Comparison of ENCODE assay signal across 8 mouse cellular contexts in the genomic region with DNA sequence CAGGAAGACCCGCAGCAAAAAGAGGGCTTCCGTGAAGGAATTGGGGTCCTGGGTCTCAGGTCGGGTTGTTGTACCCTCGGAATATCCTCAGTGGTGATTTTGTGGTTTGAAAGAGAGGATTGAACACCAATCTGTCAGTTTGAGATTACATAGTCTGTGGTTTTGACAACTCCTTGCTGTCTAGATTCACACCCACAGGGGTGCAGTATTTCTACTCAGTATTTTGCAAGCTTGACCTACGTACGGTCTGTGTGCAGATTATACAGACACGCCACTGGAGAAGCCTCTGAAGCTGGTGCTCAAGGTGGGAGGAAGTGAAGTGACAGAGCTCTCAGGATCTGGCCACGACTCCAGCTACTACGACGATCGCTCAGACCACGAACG. TPM values are rescaled to one million over a fixed set of nuclear protein-coding genes. Genes with fewer than 3 reads are reported as not detected.
A peak's percentile ranks its signal among the peaks of the same experiment; 100 is the strongest.
DNase-seq lines count a peak whose midpoint lies in the region; ATAC-seq and TF ChIP-seq lines count a peak whose summit lies in the region.

No protein-coding gene starts in this region.

- H3K36me3 ChIP-seq in heart, embryonic 15.5 days = peaks cover 47% of the 10 kb centered on the region
- peaks cover 11 to 12% of the 10 kb centered on the region in 2 experiments for H3K36me3 ChIP-seq in MEL (ENCODE audit: control insufficient read depth in 1 of 2, insufficient read depth in 2 of 2, low read length in 2 of 2)
- peaks cover 51% of the 10 kb centered on the region for H3K36me3 ChIP-seq in forebrain, embryonic 13.5 days (ENCODE audit: poor library complexity, severe bottlenecking)
- peaks cover 42% of the 10 kb centered on the region for H3K36me3 ChIP-seq in liver, embryonic 15.5 days (replicated peaks)
- peaks cover 12% of the 10 kb centered on the region for H3K36me3 ChIP-seq in stomach, postnatal 0 days (ENCODE audit: control insufficient read depth, insufficient read depth, low read length)

- WGBS in heart, embryonic 15.5 days = 31% methylated on average over 13 of the region's 13 CpGs
- WGBS in forebrain, embryonic 13.5 days = 47% methylated on average over 13 of the region's 13 CpGs
- WGBS in liver, embryonic 15.5 days (ENCODE audit: insufficient replicate concordance) = 6% methylated on average over 13 of the region's 13 CpGs
- 22% methylated on average over 13 of the region's 13 CpGs for WGBS in stomach, postnatal 0 days

- no peak for TF ChIP-seq CTCF in MEL (IDR thresholded peaks at IDR 0.05 in 2 of 3, conservative IDR thresholded peaks at IDR 0.05 in 1 of 3; ENCODE audit: control insufficient read depth in 1 of 3, insufficient read depth in 1 of 3, low read depth in 2 of 3, low read length in 3 of 3, poor library complexity in 1 of 3, severe bottlenecking in 1 of 3)
- 0 out of 2 replicates have a peak, but pooled peaks have one; percentile 6 for TF ChIP-seq CTCF in stomach, postnatal 0 days (IDR thresholded peaks at IDR 0.05; ENCODE audit: low read depth)

- H3K9ac ChIP-seq in heart, embryonic 15.5 days = peak overlapping the region; percentile 72
- H3K9ac ChIP-seq in MEL (ENCODE audit: control insufficient read depth, low read depth, low read length, poor library complexity, severe bottlenecking) = peak overlapping the region; percentile 94
- peak overlapping the region; percentile 76 for H3K9ac ChIP-seq in forebrain, embryonic 13.5 days
- H3K9ac ChIP-seq in liver, embryonic 15.5 days = peak overlapping the region; percentile 86
- H3K9ac ChIP-seq in stomach, postnatal 0 days (ENCODE audit: low read length) = peak overlapping the region; percentile 86

- TF ChIP-seq RAD21 in MEL (IDR thresholded peaks at IDR 0.05; ENCODE audit: low read depth, low read length) = no peak

- ATAC-seq in heart, embryonic 15.5 days (replicated peaks; ENCODE audit: insufficient number of reproducible peaks, insufficient read depth, low FRiP score, low read depth) = no peak
- ATAC-seq in forebrain, embryonic 13.5 days = peak; percentile 3; the same call in 1 of the 2 replicates
- no peak for ATAC-seq in liver, embryonic 15.5 days (ENCODE audit: insufficient read depth)
- no peak for ATAC-seq in stomach, postnatal 0 days (ENCODE audit: low FRiP score, low TSS enrichment)

- peak in 1 of 2 experiments; percentile 43; a peak in 2 of 4 replicates for TF ChIP-seq EP300 in MEL (IDR thresholded peaks at IDR 0.05; ENCODE audit: low read depth in 1 of 2, low read length in 2 of 2)
- no peak for TF ChIP-seq EP300 in stomach, postnatal 0 days (optimal IDR thresholded peaks at IDR 0.05)

- peak overlapping the region; percentile 90 for H3K4me3 ChIP-seq in heart, embryonic 15.5 days
- H3K4me3 ChIP-seq in MEL (ENCODE audit: control insufficient read depth in 1 of 2, insufficient read depth in 1 of 2, low read depth in 2 of 2, low read length in 2 of 2) = peak overlapping the region; percentile 91 to 99
- H3K4me3 ChIP-seq in forebrain, embryonic 13.5 days = peak overlapping the region; percentile 75
- peak overlapping the region; percentile 90 for H3K4me3 ChIP-seq in liver, embryonic 15.5 days (replicated peaks)
- H3K4me3 ChIP-seq in stomach, postnatal 0 days (ENCODE audit: low read depth, low read length) = peak overlapping the region; percentile 74

- intact Hi-C loops in heart, postnatal 25 days (cut with DNase I) = no loop called here

- H3K4me2 ChIP-seq in heart, embryonic 15.5 days = peak overlapping the region; percentile 85
- H3K4me2 ChIP-seq in forebrain, embryonic 13.5 days = peak overlapping the region; percentile 81
- peak overlapping the region; percentile 90 for H3K4me2 ChIP-seq in liver, embryonic 15.5 days
- H3K4me2 ChIP-seq in stomach, postnatal 0 days (replicated peaks; ENCODE audit: low read depth) = peak overlapping the region; percentile 84

- H3K27me3 ChIP-seq in heart, embryonic 15.5 days = no peaks in the 10 kb centered on the region
- no peaks in the 10 kb centered on the region for H3K27me3 ChIP-seq in MEL (ENCODE audit: control insufficient read depth in 1 of 2, insufficient read depth in 2 of 2, low read length in 2 of 2)
- H3K27me3 ChIP-seq in forebrain, embryonic 13.5 days = no peaks in the 10 kb centered on the region
- H3K27me3 ChIP-seq in liver, embryonic 15.5 days = no peaks in the 10 kb centered on the region
- no peaks in the 10 kb centered on the region for H3K27me3 ChIP-seq in stomach, postnatal 0 days (ENCODE audit: control insufficient read depth, insufficient read depth, low read length)

- H3K27ac ChIP-seq in heart, embryonic 15.5 days = peak overlapping the region; percentile 80
- peak overlapping the region; percentile 98 for H3K27ac ChIP-seq in MEL (ENCODE audit: control insufficient read depth, low read depth, low read length)
- H3K27ac ChIP-seq in forebrain, embryonic 13.5 days = peak overlapping the region; percentile 79; the same call in 1 of the 2 replicates
- H3K27ac ChIP-seq in liver, embryonic 15.5 days (replicated peaks) = peak overlapping the region; percentile 98
- H3K27ac ChIP-seq in stomach, postnatal 0 days (replicated peaks) = peak overlapping the region; percentile 92

- no peak for TF ChIP-seq POLR2A in MEL (IDR thresholded peaks at IDR 0.05; ENCODE audit: control insufficient read depth in 1 of 2, insufficient read depth in 1 of 2, low read depth in 1 of 2, low read length in 2 of 2, poor library complexity in 1 of 2)

- peaks cover 16% of the 10 kb centered on the region for H3K4me1 ChIP-seq in heart, embryonic 15.5 days (replicated peaks)
- peaks cover 0 to 10% of the 10 kb centered on the region in 2 experiments; a peak in 3 of 4 replicates for H3K4me1 ChIP-seq in MEL (ENCODE audit: control insufficient read depth in 1 of 2, insufficient read depth in 2 of 2, low read length in 2 of 2)
- H3K4me1 ChIP-seq in forebrain, embryonic 13.5 days = peaks cover 17% of the 10 kb centered on the region
- H3K4me1 ChIP-seq in liver, embryonic 15.5 days (replicated peaks) = peaks cover 28% of the 10 kb centered on the region
- peaks cover 4% of the 10 kb centered on the region; the same call in 1 of the 2 replicates for H3K4me1 ChIP-seq in stomach, postnatal 0 days (replicated peaks; ENCODE audit: control insufficient read depth, insufficient read depth)

- H3K79me2 ChIP-seq in MEL (ENCODE audit: control insufficient read depth, insufficient read depth, low read length, poor library complexity) = peaks cover 13% of the 10 kb centered on the region

- no peaks in the 10 kb centered on the region for H3K9me3 ChIP-seq in heart, embryonic 15.5 days (replicated peaks)
- H3K9me3 ChIP-seq in MEL (replicated peaks; ENCODE audit: insufficient read depth, low read length) = no peaks in the 10 kb centered on the region
- H3K9me3 ChIP-seq in forebrain, embryonic 13.5 days (replicated peaks) = no peaks in the 10 kb centered on the region
- no peaks in the 10 kb centered on the region for H3K9me3 ChIP-seq in liver, embryonic 15.5 days (replicated peaks)
- no peaks in the 10 kb centered on the region for H3K9me3 ChIP-seq in stomach, postnatal 0 days (ENCODE audit: control insufficient read depth, low read length)

- no peak for DNase-seq in heart, postnatal 25 days (ENCODE audit: low spot score)
- no peak for DNase-seq in MEL (ENCODE audit: low read depth, low spot score)
- no peak for DNase-seq in stomach, postnatal 0 days (ENCODE audit: low spot score)
- no peak for DNase-seq in cerebellum, postnatal 4 days (ENCODE audit: low spot score in 2 of 2)
- DNase-seq in layer of hippocampus, adult 11-12 months (ENCODE audit: low spot score) = no peak

TF ChIP-seq in MEL, 35 proteins besides CTCF, POLR2A, EP300 and RAD21 (continues in another document):
- TF ChIP-seq TCF12 (IDR thresholded peaks at IDR 0.05; ENCODE audit: low read depth, low read length) (0 out of 2 replicates have a peak, but pooled peaks have one; percentile 20), GATA1 (IDR thresholded peaks at IDR 0.05; ENCODE audit: low read depth, low read length) (peak; percentile 40; the same call in 1 of the 2 replicates), KAT2A (conservative IDR thresholded peaks at IDR 0.05; ENCODE audit: low read depth, low read length) (no peak), ZC3H11A (IDR thresholded peaks at IDR 0.05; ENCODE audit: low read depth, low read length) (no peak), POLR2AphosphoS2 (IDR thresholded peaks at IDR 0.05; ENCODE audit: low read length) (no peak), SIN3A (IDR thresholded peaks at IDR 0.05; ENCODE audit: low read length) (no peak), ELF1 (IDR thresholded peaks at IDR 0.05; ENCODE audit: low read depth, low read length) (no peak)

RNA-seq across cellular contexts. Expression of a gene that starts 0.6 kb away (rescaled TPM):
- 37.0 and 37.5 TPM in 2 replicates for polyA plus RNA-seq in heart, embryonic 15.5 days (2015; fragmentation: Nextera tagmentation; extraction: Ambion mirVana)
- total RNA-seq in heart, postnatal 25 days (2021) = 10 to 100 TPM; 22.9 to 23.9 TPM
- 19.0 and 21.4 TPM in 2 replicates for total RNA-seq in MEL (2012; rRNA removed)
- polyA plus RNA-seq in MEL (2012; ENCODE audit: insufficient read depth in 1 of 2, insufficient read length in 2 of 2, low read depth in 1 of 2, low replicate concordance in 2 of 2, missing spikeins in 1 of 2) = 10 to 100 TPM in 1 of 2 experiments, not detected in 1; 29.2 TPM
- polyA plus RNA-seq in forebrain, embryonic 13.5 days (2015; fragmentation: Nextera tagmentation; extraction: Ambion mirVana) = 87.9 and 89.7 TPM in 2 replicates
- polyA plus RNA-seq in liver, embryonic 15.5 days (2015; fragmentation: Nextera tagmentation; extraction: Ambion mirVana) = 12.3 and 12.4 TPM in 2 replicates
- 21.1 and 21.7 TPM in 2 replicates for polyA plus RNA-seq in stomach, postnatal 0 days (2015; fragmentation: Nextera tagmentation; extraction: Ambion mirVana)

RNA-seq across cellular contexts. Expression of a gene that starts 0.6 kb away (rescaled TPM):
- polyA plus RNA-seq in heart, embryonic 15.5 days (2015; fragmentation: Nextera tagmentation; extraction: Ambion mirVana) = 22.0 and 25.4 TPM in 2 replicates
- total RNA-seq in heart, postnatal 25 days (2021) = under 1 TPM; 0.17 to 0.39 TPM
- total RNA-seq in MEL (2012; rRNA removed) = 44.1 and 48.9 TPM in 2 replicates
- 10 to 100 TPM in 1 of 2 experiments, not detected in 1; 55.3 TPM for polyA plus RNA-seq in MEL (2012; ENCODE audit: insufficient read depth in 1 of 2, insufficient read length in 2 of 2, low read depth in 1 of 2, low replicate concordance in 2 of 2, missing spikeins in 1 of 2)
- polyA plus RNA-seq in forebrain, embryonic 13.5 days (2015; fragmentation: Nextera tagmentation; extraction: Ambion mirVana) = 30.8 and 33.8 TPM in 2 replicates
- polyA plus RNA-seq in liver, embryonic 15.5 days (2015; fragmentation: Nextera tagmentation; extraction: Ambion mirVana) = 16.0 and 17.6 TPM in 2 replicates
- polyA plus RNA-seq in stomach, postnatal 0 days (2015; fragmentation: Nextera tagmentation; extraction: Ambion mirVana) = 9.1 and 11.0 TPM in 2 replicates

RNA-seq across cellular contexts. Expression of a gene that starts 25.5 kb away (rescaled TPM):
- not detected in 2 replicates for polyA plus RNA-seq in heart, embryonic 15.5 days (2015; fragmentation: Nextera tagmentation; extraction: Ambion mirVana)
- total RNA-seq in heart, postnatal 25 days (2021) = not detected
- not detected in 2 replicates for total RNA-seq in MEL (2012; rRNA removed)
- polyA plus RNA-seq in MEL (2012; ENCODE audit: insufficient read depth in 1 of 2, insufficient read length in 2 of 2, low read depth in 1 of 2, low replicate concordance in 2 of 2, missing spikeins in 1 of 2) = not detected
- not detected in 2 replicates for polyA plus RNA-seq in forebrain, embryonic 13.5 days (2015; fragmentation: Nextera tagmentation; extraction: Ambion mirVana)
- polyA plus RNA-seq in liver, embryonic 15.5 days (2015; fragmentation: Nextera tagmentation; extraction: Ambion mirVana) = not detected in 2 replicates
- not detected in 2 replicates for polyA plus RNA-seq in stomach, postnatal 0 days (2015; fragmentation: Nextera tagmentation; extraction: Ambion mirVana)
